Mouse (Mus musculus) thymus, postnatal 4 days (tissue): ENCODE measurements around the gene I830077J02Rik.
"Not testable (repeated sequence)": the region's sequence is repeated elsewhere in the genome, so short reads cannot be mapped to it uniquely, and the experiment has no call there.

ENCODE experiments used
- DNase-seq: peaks from one replicate; pipeline ENCODE4 v3.0.0; 2021

Gene I830077J02Rik

GRCm38 (mm10) chr3:105932240-105933071 is at the start of gene I830077J02Rik:
Gene I830077J02Rik (minus strand): TSS chr3:105932664.
- no peak for DNase-seq

- no peak for DNase-seq
These were observed 41.7 kb upstream of the I830077J02Rik start for GRCm38 (mm10) chr3:105974174-105974573.

GRCm38 (mm10) chr3:105973411-105973810 is 40.9 kb upstream of the I830077J02Rik start, which contains the start of gene Ovgp1:
Gene Ovgp1 (plus strand): TSS chr3:105973711.
- no peak for DNase-seq

GRCm38 (mm10) chr3:105971831-105972446 is 39.5 kb upstream of the I830077J02Rik start:
- DNase-seq: no peak

- peak; percentile 39 for DNase-seq
These were observed 28.2 kb upstream of the I830077J02Rik start for GRCm38 (mm10) chr3:105960700-105961099.

GRCm38 (mm10) chr3:105959999-105960398 is 27.5 kb upstream of the I830077J02Rik start, which contains the start of gene Atp5f1:
Gene Atp5f1 (minus strand): TSS chr3:105960099.
- DNase-seq: no peak

GRCm38 (mm10) chr3:105959585-105959984 is 27.1 kb upstream of the I830077J02Rik start:
- no peak for DNase-seq

GRCm38 (mm10) chr3:105958974-105959580 is 26.6 kb upstream of the I830077J02Rik start, which contains the start of gene Wdr77:
Gene Wdr77 (plus strand): TSS chr3:105959369.
- DNase-seq: peak; percentile 96

- no peak for DNase-seq
These were observed 25.7 kb upstream of the I830077J02Rik start for GRCm38 (mm10) chr3:105958204-105958603.

- no peak for DNase-seq
These were observed 24.8 kb upstream of the I830077J02Rik start for GRCm38 (mm10) chr3:105957235-105957634.

GRCm38 (mm10) chr3:105951348-105951747 is 18.9 kb upstream of the I830077J02Rik start:
- no peak for DNase-seq

GRCm38 (mm10) chr3:105936111-105936510 is 3.6 kb upstream of the I830077J02Rik start:
- DNase-seq: no peak

GRCm38 (mm10) chr3:105935033-105935432 is 2.6 kb upstream of the I830077J02Rik start:
- no peak for DNase-seq

- no peak for DNase-seq
These were observed 1.5 kb upstream of the I830077J02Rik start for GRCm38 (mm10) chr3:105933926-105934325.

GRCm38 (mm10) chr3:105931095-105931494 is 1.4 kb downstream of the I830077J02Rik start:
- no peak for DNase-seq

- peak; percentile 29 for DNase-seq
These were observed 2.6 kb downstream of the I830077J02Rik start for GRCm38 (mm10) chr3:105929821-105930220.

GRCm38 (mm10) chr3:105928781-105929180 is 3.7 kb downstream of the I830077J02Rik start:
- DNase-seq: no peak

- no peak for DNase-seq
These were observed 4.3 kb downstream of the I830077J02Rik start for GRCm38 (mm10) chr3:105928195-105928569.

GRCm38 (mm10) chr3:105927561-105928194 is 4.8 kb downstream of the I830077J02Rik start:
- DNase-seq: no peak

- no peak for DNase-seq
These were observed 7.8 kb downstream of the I830077J02Rik start for GRCm38 (mm10) chr3:105924616-105925015.

GRCm38 (mm10) chr3:105921959-105922358 is 10.5 kb downstream of the I830077J02Rik start:
- no peak for DNase-seq

- DNase-seq: not testable (repeated sequence)
These were observed 11.7 kb downstream of the I830077J02Rik start for GRCm38 (mm10) chr3:105920743-105921142.

- DNase-seq: no peak
These were observed 14.1 kb downstream of the I830077J02Rik start for GRCm38 (mm10) chr3:105918355-105918745.
